Mouse (Mus musculus) left cerebral cortex, postnatal 36 days (tissue): Measurements from ENCODE around the gene Hypm. TPM values are rescaled to one million over a fixed set of nuclear protein-coding genes. Genes with fewer than 3 reads are reported as not detected.

ENCODE experiments used
- DNase-seq, 2 experiments: peaks; one replicate each; pipeline ENCODE4 v3.0.0; 2021 to 2022; ENCODE audit warnings: low spot score in 2 of 2, mixed read lengths in 1 of 2
- intact Hi-C: fragments of 180-260 bp; cut with DNase I; formaldehyde crosslinking; loops from one replicate; pipeline ENCODE4 v1.15.1; 2025
- total RNA-seq, 2 experiments: library from RNA; stranded (reverse); gene quantifications; 2 replicates each; pipeline ENCODE4 v1.2.3; 2021

The Hypm gene
- total RNA-seq, result under 1 TPM in 1 of 2 experiments, not detected in 1; 0.77 TPM

- no peak for DNase-seq
- intact Hi-C loops, result no loop called here
Measured at GRCm38 (mm10) chrX:9846628-9847027, at the start of gene Hypm. Hypm (plus strand) TSS chrX:9846928.

DNA sequence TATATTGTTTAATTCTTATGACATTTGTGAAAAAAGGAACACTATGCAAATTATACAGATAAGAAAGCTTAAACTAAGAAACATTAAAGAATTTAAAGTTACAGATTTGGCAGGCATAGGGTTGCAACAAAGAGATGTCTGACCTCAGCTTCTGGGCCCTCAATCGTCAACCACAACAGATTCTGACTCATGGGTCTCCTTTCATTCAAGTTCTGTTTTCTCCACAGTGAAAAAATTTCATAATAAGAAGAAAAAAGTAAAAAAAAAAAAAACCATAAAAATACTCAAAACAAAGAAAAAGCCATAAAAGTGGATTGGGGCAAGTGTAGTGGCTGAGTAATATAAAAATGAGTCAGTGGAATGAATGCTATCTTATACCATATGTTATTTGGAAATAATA lies 36.6 kb upstream of the Hypm start:
- intact Hi-C loops, result no loop called here
- no peak for DNase-seq

DNA sequence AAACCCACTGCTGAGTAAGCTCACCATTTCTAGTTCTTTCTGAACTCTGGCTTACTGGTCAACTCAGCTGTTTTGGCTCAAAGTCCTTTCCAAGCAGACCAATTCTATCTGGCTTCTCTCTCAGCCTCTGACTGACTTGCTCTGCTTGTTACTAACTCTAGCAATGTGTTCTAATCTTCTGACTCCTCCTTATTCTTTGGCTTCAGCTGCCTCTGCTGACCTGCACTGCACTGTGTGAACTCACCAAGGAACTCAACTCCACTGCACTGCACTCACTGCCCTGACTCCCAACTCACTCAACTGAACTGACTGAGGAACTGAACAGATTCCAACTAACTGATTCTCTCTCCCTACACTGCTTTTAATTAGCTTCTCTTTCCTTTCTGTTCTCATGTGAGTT lies 34.3 kb upstream of the Hypm start:
- intact Hi-C loops, result no loop called here
- DNase-seq, result no peak

GRCm38 (mm10) chrX:9834779-9835178 lies 11.9 kb upstream of the Hypm start:
- intact Hi-C loops, result no loop called here
- no peak for DNase-seq

- intact Hi-C loops, result no loop called here
Measured at GRCm38 (mm10) chrX:9849403-9849802, 2.7 kb downstream of the Hypm start, which contains the start of gene H2al3. H2al3 (plus strand) TSS chrX:9849703.

DNA sequence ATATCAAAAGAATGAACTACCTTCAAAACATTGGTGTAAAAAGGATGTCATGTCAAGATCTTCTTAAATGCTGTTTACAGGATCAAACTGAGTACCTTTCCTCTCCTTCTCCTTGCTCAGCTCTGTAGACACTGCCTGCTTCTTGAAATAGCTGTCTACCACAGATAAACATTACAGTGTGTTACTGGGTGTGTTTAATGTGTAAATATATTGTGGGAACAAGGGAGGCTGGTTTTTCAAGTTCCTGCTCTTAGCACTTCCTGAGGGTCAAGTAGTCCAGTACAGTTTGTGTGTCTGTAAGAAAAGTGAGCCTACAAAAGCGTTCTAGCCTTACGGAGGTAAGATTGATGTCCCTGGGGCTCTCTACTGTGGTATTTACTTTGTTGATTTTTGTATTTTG lies 15.1 kb downstream of the Hypm start:
- DNase-seq, result no peak
- intact Hi-C loops, result no loop called here

More at GRCm38 (mm10) chrX:9849403-9849802, 2.7 kb downstream of the Hypm start, which contains the start of gene H2al3:
- DNase-seq, result no peak

- intact Hi-C loops, result no loop called here
Measured at GRCm38 (mm10) chrX:9875519-9875918, 28.8 kb downstream of the Hypm start.

DNA sequence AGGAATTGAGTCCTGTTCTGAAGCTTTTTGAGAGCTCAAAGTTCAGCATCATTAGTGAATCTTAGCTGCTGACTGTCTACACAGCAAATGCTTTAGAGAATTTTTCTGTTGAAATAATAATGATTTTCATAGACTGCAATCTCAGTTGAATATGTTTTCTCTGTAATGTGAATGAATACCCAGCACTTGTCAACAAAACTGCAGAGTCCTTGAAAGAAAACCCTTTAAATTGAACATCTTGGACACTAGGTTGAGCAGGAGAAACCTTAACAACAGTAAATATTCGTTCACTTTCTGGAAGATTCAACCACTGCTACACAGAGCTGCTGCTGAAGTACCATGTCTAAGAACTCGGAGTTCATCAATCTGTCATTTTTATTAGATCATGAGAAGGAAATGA lies 38.6 kb downstream of the Hypm start, which contains the start of gene Sytl5:
TSS of gene Sytl5 (plus strand) at position 301 of the 400 bp plus-strand sequence.
- intact Hi-C loops, result no loop called here
- DNase-seq, result no peak

More at GRCm38 (mm10) chrX:9875519-9875918, 28.8 kb downstream of the Hypm start:
- no peak for DNase-seq

Other genes with a start within 250 kb of the Hypm start
- gene Dynlt3, start 183.9 kb upstream of the Hypm start, total RNA-seq, result 100 to 1,000 TPM; 101 to 107 TPM
- not detected for gene H2al3, start 2.8 kb downstream of the Hypm start, total RNA-seq
- 1 to 10 TPM; 4.0 to 5.1 TPM for gene Sytl5, start 38.7 kb downstream of the Hypm start, total RNA-seq